Mouse (Mus musculus): ENCODE measurements around the gene Ankrd28. TPM values are rescaled to one million over a fixed set of nuclear protein-coding genes. Genes with fewer than 3 reads are reported as not detected.

Gene Ankrd28
- total RNA-seq (2023): 10 to 100 TPM; 66.8 to 71.7 TPM

GRCm38 (mm10) chr14:31830571-31831369, at the start of gene Ankrd28:
Gene Ankrd28, minus strand, starts transcription at chr14:31830651.

Other genes starting within 250 kb of the Ankrd28 start
- under 1 TPM; 0.11 to 0.13 TPM for gene Colq, start 239.3 kb downstream of the Ankrd28 start, total RNA-seq (2023)
- gene Gm49387, start 189.8 kb downstream of the Ankrd28 start, total RNA-seq (2023): not detected
- 1 to 10 TPM; 7.4 to 9.0 TPM for gene Btd, start 189.6 kb downstream of the Ankrd28 start, total RNA-seq (2023)
- gene Hacl1, start 189.4 kb downstream of the Ankrd28 start, total RNA-seq (2023): 1 to 10 TPM; 7.1 to 9.5 TPM
- under 1 TPM; 0.07 to 0.09 TPM for gene Galnt15, start 198.3 kb upstream of the Ankrd28 start, total RNA-seq (2023)